Mouse (Mus musculus): ENCODE results near the gene Rbak.
"Not testable (repeated sequence)": the region's sequence is repeated elsewhere in the genome, so short reads cannot be mapped to it uniquely, and the experiment has no call there.

Gene Rbak

GRCm38 (mm10) chr5:143180255-143181076 lies at the start of gene Rbak, which contains the start of gene Spdye4b:
Gene Rbak (minus strand): TSS chr5:143180775.
Gene Spdye4b (plus strand): TSS chr5:143181017.
- in situ Hi-C loops (cut with MboI; ENCODE audit: unreplicated experiment in 2 of 2), result loop anchor here (5.0 kb wide), 1 partner anchor 57 kb away; the partner anchor contains the start of gene Zfp12 (in 2 of the 2)

GRCm38 (mm10) chr5:143226790-143227189 lies 46.2 kb upstream of the Rbak start, which contains the start of gene Spdye4a:
Gene Spdye4a (minus strand): TSS chr5:143226890.
- in situ Hi-C loops (cut with MboI; ENCODE audit: unreplicated experiment in 2 of 2), result no loop called here

DNA sequence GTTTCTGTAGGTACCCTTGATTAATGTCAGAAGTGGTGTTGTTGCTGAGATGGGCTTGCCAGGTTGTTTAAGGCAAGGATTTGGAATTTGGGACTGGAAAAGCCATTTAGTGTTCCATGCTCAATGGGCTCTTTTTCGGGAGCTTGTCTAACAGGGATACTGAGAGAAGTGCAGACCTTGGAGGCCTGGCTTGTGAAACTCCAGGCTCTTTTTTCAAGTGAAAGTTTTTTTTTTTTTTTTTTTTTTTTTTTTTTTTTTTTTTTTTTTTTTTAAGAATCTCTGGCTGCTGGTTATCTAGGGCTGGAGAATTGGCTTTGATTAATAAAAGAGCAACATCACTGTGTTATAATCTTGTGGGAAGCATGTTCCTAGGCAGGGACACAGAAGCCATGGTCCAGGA lies 41.7 kb upstream of the Rbak start:
- in situ Hi-C loops (cut with MboI; ENCODE audit: unreplicated experiment in 2 of 2), result no loop called here

- in situ Hi-C loops (cut with MboI; ENCODE audit: unreplicated experiment in 2 of 2), result no loop called here
These were observed 40.4 kb upstream of the Rbak start for GRCm38 (mm10) chr5:143220996-143221395.

DNA sequence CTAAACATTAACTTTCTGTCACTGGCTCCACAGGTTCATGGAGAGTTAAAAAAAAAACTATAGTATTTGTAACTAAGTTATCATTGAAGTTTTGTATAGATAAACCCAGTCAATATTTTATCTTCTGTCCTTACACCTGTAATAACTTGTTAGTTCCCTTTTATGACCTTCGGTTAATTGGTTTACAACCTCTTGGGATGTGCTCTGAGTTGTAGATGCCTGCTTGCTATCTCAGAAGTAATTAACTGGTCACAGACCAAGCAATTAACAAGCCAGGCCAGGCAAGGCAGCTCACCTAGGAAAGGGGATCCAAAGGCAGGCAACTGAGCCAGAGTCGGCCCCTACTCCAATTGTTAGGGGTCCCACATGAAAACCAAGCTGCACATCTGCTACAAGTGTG lies 33.3 kb upstream of the Rbak start:
- in situ Hi-C loops (cut with MboI; ENCODE audit: unreplicated experiment in 2 of 2), result no loop called here

DNA sequence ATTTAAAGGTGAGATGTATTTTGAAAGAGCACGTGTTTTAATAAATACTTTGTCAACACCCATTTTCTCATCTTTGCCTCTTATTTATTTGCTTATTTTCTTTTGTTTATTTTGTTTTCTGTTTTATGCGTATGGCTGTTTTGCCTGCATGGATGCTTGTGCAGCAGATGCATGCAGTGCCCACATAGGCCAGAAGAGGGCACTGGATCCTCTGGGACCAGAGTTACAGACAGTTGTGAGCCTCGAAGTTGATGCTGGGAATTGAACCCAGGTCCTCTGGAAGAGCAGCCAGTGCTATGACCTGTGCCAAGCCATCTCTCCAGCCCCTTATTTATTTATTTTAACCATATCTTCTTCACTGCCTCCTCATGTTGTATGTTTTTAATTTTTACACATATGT lies 24.4 kb upstream of the Rbak start:
- in situ Hi-C loops (cut with MboI; ENCODE audit: unreplicated experiment in 2 of 2), result no loop called here

DNA sequence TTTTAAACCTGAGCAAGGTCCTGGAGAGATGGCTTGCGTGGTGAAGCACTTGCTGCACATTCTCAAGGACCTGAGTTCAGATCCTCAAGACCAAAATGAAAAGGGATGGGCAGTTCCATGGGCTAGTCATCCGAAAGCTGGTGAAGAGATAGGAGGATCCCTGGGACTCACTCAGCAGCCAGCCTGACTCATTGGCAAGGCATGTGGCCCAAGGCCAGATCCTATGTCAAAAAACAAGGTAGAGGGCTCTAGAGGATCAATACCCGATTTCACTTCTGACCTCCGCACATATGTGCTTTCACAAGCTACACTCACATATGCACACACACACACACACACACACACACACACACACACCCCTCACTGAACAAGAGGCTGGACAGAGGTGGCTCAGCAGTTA lies 15.9 kb upstream of the Rbak start:
- in situ Hi-C loops (cut with MboI; ENCODE audit: unreplicated experiment in 2 of 2), result no loop called here

DNA sequence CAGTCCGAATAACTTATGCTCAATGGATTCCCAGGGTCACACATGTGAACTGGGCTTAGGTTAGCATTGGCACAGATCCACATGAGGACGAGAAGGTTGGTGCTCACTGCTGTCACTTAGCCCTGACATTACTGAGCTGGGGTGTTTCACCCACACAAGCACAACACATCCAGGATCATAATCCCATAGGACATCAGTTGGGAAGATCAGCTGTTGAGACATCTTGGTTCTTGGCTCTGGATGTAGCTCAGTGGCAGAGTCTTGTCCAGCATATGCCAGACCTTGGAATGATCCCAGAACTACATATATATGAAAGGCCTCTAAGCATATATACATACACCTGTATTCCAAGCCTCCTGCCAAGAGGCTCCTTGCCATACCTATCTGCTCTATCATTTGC lies 14.6 kb upstream of the Rbak start:
- in situ Hi-C loops (cut with MboI; ENCODE audit: unreplicated experiment in 2 of 2), result no loop called here

- in situ Hi-C loops (cut with MboI; ENCODE audit: unreplicated experiment in 2 of 2), result not testable (repeated sequence)
These were observed 14.2 kb upstream of the Rbak start for GRCm38 (mm10) chr5:143194747-143195146.

GRCm38 (mm10) chr5:143192806-143193205 lies 12.2 kb upstream of the Rbak start:
- in situ Hi-C loops (cut with MboI; ENCODE audit: unreplicated experiment in 2 of 2), result no loop called here

DNA sequence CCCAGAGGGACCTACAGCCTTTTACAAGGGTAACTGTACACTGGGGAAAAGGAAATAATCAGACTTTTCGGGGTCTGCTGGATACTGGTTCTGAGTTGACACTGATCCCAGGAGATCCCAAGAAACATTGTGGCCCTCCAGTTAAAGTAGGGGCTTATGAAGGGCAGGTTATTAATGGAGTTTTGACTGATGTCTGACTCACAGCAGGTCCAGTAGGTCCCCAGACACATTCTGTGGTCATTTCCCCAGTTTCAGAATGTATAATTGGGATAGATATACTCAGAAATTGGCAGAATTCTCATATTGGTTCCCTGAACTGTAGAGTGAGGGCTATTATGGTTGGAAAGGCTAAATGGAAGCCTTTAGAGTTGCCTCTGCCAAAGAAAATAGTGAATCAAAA lies 7.4 kb upstream of the Rbak start:
- in situ Hi-C loops (cut with MboI; ENCODE audit: unreplicated experiment in 2 of 2), result not testable (repeated sequence)

DNA sequence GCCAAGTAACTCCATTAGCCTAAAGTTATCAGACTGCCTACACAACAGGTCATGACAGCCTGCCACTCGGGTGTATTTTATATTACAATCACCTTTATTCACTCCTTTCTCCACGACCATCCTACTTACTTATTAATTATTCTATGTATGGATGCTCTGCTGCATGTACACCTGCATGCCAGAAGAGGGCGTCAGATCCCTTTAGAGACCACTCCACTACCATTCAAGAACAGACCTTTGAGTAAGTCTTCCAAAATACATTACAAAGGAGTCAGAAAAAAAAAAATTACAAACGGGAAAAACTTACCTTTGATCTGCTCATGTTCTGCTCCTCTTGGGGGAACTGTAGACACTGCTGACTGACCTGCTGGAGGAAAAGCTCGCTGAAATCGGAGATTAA lies 1.4 kb downstream of the Rbak start:
- in situ Hi-C loops (cut with MboI; ENCODE audit: unreplicated experiment in 2 of 2), result loop anchor here (5.0 to 10.0 kb wide), 2 partner anchors 118 to 226 kb away; partner anchors contain the start of gene Kdelr2 (in 1 of the 2)

GRCm38 (mm10) chr5:143177541-143178200 lies 2.9 kb downstream of the Rbak start:
- in situ Hi-C loops (cut with MboI; ENCODE audit: unreplicated experiment in 2 of 2), result loop anchor here (5.0 to 10.0 kb wide), 2 partner anchors 120 to 227 kb away; partner anchors contain the start of gene Kdelr2 (in 1 of the 2)

GRCm38 (mm10) chr5:143175970-143176369 lies 4.6 kb downstream of the Rbak start:
- in situ Hi-C loops (cut with MboI; ENCODE audit: unreplicated experiment in 2 of 2), result loop anchor here (5.0 to 10.0 kb wide), 2 partner anchors 121 to 229 kb away; partner anchors contain the start of gene Kdelr2 (in 1 of the 2)

DNA sequence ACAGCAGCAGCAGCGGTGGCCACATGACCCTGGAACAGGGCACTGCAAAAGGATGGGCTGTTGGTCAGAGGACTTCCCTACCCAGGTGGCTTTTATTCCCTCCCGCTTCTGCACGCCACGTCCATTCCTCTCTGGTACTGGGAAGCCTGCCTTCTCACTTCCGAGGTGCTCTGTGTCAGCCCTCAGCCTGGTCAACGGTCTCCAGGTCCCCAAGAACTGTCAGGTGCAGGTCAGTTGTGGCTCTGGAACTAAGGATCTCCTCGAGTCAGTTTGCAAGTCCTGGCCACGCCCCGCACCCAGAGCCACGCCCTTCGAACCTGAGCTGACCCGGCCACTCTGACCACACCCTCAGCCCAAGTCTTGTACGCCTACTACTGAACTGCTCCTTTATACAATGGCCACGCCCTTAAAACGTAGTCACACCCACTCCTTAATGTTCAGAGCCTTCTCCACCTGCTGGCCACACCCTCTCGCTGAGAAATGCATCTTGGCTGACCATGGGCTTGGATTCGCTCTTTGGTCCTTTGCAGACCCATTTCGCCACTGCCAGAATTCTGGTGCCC lies 15.0 kb downstream of the Rbak start:
- in situ Hi-C loops (cut with MboI; ENCODE audit: unreplicated experiment in 2 of 2), result no loop called here

- in situ Hi-C loops (cut with MboI; ENCODE audit: unreplicated experiment in 2 of 2), result no loop called here
These were observed 25.0 kb downstream of the Rbak start for GRCm38 (mm10) chr5:143155534-143155933.

GRCm38 (mm10) chr5:143153756-143154155 lies 26.8 kb downstream of the Rbak start:
- in situ Hi-C loops (cut with MboI; ENCODE audit: unreplicated experiment in 2 of 2), result no loop called here

DNA sequence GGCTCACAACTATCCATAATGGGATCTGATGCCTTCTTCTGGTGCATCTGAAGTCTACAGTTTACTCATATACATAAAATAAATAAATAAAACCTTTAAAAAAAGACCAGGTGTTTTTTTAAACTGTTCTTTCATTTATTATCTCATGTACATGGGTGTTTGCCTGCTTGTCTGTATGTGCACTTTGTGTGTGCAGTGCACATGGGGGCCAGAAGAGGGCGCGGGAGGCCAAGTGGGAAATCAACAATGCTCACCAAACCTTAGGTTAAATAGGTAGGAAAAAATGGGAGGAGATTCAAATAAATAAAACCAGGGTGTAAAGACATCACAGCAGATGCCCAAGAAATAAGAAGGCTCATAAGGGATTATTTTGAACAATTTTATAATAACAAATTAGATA lies 30.5 kb downstream of the Rbak start:
- in situ Hi-C loops (cut with MboI; ENCODE audit: unreplicated experiment in 2 of 2), result no loop called here

DNA sequence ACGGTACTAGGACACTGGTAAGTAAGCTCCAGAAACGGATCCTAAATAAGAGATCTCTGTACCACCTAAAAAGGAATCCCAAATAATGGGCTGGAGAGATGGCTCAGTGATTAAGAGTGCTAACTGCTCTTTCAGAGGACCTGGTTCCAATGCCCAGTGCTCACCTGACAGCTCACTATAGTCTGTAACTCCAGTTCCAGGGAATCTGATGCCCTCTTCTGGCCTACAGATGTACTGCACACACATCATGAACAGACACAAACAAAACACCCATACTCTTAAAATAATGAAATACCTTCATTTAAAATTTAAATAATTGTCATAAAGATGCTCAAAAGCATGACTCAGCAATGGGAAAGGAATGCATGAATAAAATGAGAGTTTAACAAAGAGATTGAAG lies 31.0 kb downstream of the Rbak start:
- in situ Hi-C loops (cut with MboI; ENCODE audit: unreplicated experiment in 2 of 2), result no loop called here

GRCm38 (mm10) chr5:143148661-143149060 lies 31.9 kb downstream of the Rbak start:
- in situ Hi-C loops (cut with MboI; ENCODE audit: unreplicated experiment in 2 of 2), result no loop called here

- in situ Hi-C loops (cut with MboI; ENCODE audit: unreplicated experiment in 2 of 2), result no loop called here
These were observed 33.1 kb downstream of the Rbak start, which contains the start of gene Olfr718-ps1 for GRCm38 (mm10) chr5:143147481-143147880. Gene Olfr718-ps1 (minus strand): TSS chr5:143147581.
